Mouse (Mus musculus) frontal cortex, adult (tissue): Measurements from ENCODE around the gene Gpsm3.
"Not testable (repeated sequence)": the region's sequence is repeated elsewhere in the genome, so short reads cannot be mapped to it uniquely, and the experiment has no call there.

ENCODE experiments used
- ATAC-seq: cut with Nextera tagmentation; 2 replicates; pipeline ENCODE4 v1.9.2; 2017; ENCODE audit warnings: mild to moderate bottlenecking, moderate library complexity, mixed read lengths; ENCODE audit not compliant: low TSS enrichment

Gpsm3 gene

DNA sequence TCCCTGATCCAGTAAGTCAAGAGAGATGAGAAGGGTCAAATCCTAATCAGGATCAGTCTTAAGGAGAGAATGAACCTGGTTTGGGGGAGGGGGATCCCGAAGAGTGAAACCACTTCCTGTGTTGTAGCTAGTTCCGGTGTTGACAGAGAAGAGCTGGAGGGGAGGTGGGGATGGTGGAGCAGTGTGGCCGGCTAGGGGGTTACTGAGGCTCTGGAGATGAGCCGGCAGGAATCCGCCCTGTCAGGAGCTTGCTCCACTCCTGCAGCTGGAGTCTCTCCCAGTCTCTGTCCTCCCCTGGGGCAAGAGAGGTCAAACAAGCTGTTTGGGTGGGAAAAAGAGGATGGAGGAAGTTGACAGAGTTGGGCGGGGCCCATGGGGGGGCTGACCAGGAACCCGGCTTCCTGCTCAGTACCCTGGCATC lies at the start of gene Gpsm3:
Gpsm3 (plus strand) TSS at position 126 of the 421 bp plus-strand sequence.
- ATAC-seq = no peak

DNA sequence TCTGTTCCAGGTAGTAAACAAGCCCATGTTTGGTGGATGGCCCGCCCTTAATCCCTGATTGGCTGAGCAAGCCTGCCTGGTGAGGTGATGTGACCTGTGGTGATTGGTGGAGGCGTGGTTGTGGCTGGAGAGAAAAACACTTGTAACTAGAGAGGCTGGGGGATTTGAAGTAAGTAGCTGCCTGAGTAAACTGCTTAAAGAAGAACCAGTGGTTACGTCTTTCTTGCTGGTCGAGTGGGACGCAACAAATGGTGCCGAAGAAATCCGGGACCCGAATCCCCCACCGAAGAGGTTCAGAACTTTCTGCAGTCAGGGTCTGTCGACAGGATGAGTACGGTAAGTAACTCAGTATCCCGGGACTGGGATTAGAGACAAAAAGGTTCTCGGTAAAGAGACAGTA lies 46.0 kb upstream of the Gpsm3 start:
- not testable (repeated sequence) for ATAC-seq

DNA sequence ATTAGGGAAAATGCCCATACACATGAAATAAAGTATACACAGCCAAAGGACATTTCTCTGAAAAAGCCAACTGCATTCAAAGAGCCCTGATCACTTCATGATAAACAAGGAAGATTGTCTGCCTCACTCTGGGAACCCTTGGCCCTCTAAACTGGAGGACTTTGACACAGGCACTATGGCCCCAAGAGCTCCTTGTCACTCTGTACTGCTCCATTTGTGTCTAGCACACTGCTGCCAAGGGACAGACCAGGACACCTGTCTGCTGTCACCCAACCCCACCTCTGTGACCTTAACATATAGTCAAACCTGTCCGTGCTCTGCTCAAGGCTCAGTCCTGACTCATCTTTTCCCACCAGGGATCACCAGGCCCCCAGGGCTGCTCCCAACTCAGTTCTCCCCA lies 42.8 kb upstream of the Gpsm3 start:
- ATAC-seq = no peak

DNA sequence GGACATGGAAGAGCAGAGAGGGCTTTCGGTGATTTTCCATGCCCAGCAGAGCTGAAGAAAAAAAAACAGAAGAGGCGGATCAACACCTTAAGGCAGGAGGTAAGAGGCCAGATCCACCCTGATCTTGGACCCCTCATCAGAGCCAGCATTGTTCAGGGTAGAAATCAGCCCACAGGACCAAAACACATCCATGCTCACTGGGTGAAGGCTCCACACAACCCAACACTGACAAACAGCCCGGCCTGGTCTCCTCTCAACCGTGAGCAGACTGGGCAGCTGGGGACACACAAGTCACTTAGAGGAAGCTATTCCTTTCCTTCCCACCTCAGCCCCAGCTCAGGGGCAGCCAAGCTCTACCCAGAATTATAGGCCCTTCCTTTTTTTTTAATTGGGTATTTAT lies 42.0 kb upstream of the Gpsm3 start:
- no peak for ATAC-seq

DNA sequence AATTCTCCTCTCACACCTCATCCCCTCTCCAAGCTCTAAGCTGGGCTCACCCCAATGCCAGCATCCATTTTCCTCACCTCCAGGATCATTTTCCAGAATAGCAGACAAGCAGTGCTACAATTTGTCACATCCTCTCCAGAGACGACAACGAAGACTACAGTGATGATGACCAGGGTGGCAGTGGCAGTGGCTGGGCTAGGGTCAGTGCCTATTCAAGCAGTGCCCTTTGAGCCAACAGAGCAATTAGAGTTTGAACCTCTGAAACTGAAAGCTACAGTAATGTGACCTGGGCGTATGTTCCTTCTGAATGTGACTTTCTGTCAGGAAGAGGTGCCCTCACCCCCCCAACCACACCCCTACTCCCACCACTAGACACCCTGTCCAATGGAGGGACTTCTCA lies 40.5 kb upstream of the Gpsm3 start:
- ATAC-seq = no peak

DNA sequence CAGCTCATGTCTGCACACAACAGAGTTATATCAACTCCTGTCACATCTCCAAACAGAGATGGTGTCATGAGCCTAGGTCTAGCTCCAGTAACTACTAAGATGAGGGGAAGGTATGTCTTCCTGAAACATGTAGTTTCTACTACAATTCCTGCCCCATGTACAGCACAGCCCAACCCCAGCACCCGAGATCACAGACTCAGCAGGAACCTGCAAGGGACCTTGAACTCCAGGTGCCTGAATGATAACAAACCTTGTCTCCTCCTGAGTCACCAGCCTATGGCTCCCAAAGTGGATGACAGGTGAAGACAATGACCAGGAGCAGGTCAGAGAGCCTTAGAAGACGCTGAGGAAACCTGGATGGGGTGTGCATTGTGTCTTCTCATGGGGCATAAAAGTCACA lies 39.8 kb upstream of the Gpsm3 start:
- no peak for ATAC-seq

DNA sequence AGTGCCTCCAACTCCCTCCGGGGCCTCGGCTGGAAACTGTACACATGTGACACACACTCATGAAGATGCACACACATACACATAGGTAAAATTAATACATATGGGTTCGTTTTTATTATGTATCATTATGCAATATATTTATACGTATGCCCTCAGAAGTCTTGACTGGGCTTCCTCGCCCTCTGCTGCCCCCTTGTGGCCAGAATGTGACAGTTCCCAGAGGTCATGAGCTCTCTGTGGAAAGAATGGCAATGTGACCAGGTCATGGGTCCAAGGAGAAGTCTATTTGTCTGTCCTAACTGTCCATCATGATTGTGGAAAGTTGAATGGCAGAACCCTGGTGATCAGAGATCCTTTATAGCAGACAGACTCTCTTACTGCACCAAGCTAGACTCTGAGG lies 34.1 kb upstream of the Gpsm3 start:
- peak; percentile 55; the same call in 1 of the 2 replicates for ATAC-seq

DNA sequence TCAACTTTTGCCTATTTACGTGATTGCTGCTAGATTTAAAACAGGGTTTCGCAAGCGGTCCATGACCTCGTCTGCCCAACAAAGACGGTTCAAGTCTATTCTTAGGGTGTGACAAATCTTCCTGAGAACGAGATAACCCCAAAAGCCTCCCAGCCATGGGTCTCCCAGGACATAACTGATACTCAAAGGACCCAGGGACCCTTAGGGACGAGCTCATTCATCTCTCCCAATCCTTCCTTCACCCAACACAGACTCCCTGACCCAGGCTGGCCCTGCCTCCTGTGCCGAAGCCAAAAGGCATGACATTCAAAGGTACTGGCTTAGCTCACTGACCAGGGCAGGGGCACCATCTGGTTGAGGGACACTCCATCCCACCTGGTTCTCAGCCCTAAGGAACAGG lies 33.2 kb upstream of the Gpsm3 start:
- no peak for ATAC-seq

DNA sequence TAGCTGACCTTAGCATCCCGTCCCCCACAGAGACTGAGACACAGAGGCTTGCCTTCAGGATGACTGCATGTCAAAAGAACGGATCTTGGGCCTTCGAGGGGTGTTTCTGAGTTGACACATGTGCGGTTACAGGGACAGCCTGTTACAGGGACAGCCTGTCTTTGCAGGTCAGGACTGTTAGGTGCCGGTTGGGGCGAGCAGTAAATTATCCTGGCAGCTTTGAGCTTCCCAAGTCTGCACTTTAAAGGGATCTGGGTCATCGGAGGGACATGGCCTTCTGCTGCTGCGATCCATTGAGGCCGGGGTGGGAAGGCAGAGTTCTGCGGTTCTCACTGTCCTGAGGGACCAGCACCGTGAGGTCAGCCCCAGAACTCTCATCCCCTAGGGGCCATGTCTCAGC lies 32.2 kb upstream of the Gpsm3 start:
- no peak for ATAC-seq

DNA sequence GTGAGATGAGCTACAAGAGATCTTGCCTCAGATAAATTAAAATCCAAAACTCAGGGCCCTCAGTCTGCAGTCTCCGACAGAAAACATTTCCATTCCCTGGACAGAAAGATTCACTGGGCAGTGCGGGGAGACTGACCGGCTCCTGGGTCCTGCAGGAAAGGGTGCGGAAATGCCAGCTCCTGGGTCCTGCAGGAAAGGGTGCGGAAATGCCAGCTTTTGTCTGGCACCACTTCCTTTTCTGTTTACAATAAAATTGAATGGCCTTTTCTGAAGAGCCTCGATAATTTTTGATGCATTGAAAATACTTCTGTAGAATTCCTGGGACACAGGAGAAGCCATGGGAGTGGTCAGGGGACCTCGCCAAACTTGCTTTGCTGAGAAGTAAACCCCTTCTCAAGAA lies 30.5 kb upstream of the Gpsm3 start:
- ATAC-seq = no peak

DNA sequence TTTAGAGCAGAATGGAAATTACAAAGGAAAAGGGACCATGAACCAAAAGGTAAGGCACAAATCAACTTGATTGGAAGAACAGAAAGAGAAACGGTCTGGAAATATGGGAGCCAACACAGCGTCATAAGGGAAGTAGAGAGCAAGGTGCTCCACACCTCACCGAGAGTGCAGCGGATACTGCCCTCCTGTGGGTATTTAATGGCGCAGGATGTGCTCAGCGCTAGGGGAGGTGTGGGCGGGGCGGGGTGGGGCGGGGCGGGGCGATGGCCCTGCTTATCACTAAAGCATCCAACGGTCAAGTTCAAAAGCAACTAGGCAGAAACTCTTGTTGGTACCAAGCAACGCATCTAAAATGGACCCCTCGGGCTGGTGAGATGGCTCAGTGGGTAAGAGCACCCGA lies 29.7 kb upstream of the Gpsm3 start:
- no peak for ATAC-seq

DNA sequence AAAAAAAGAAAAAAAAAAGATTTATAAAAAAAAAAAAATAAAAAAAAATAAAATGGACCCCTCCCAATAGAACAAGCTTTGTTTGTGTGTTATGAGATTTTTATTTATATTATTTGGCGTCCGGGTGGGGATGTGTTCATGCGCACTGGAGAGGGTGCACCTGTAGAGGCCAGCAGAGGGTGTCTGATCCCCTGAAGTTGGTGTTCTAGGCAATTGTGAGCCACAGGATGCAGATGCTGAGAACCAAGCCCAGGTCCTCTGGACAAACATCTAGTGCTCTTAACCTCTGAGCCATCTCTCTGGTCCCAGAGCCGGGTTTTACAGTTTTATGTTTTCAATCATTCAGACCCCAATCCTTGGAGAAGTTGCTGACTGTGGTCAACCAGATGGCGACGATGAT lies 29.2 kb upstream of the Gpsm3 start:
- ATAC-seq = no peak

DNA sequence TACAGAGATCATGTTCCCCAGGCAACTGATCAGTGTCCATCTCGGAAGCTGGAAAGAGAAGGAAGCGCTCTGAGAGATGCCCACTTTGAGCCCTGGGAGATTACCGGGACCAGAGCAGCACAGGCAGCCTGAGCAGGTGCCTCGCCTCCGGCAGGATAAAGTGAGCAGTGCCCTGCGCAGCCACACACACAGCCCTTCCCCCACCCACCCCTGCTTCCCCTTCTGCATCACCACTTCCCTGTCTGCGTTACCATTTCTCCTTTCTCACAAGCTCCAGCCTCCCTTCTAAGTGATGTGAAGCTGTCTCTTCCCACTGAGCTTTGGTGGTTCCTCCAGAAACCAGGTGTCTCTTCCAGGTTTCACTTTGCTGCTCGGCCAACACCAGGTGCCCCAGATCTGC lies 28.4 kb upstream of the Gpsm3 start:
- ATAC-seq = no peak

DNA sequence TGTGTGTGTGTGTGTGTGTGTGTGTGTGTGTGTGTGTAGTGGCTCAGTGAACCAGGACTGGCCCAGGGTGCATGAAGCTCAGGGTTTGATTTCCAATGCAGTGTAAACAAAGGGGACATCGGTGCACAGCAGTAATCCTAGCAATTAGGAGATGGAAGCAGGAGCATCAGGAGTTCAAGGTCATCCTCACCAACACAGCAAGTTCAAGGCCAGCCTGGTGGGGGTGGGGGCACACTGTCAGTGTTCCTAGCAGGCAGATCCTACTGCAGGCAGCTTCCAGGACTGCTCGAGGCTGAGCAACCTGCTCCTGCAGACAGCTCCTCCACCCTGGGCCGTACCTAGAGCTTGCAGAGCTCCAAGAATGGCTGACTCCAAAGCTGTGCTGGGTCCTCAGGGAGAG lies 27.0 kb upstream of the Gpsm3 start:
- no peak for ATAC-seq

DNA sequence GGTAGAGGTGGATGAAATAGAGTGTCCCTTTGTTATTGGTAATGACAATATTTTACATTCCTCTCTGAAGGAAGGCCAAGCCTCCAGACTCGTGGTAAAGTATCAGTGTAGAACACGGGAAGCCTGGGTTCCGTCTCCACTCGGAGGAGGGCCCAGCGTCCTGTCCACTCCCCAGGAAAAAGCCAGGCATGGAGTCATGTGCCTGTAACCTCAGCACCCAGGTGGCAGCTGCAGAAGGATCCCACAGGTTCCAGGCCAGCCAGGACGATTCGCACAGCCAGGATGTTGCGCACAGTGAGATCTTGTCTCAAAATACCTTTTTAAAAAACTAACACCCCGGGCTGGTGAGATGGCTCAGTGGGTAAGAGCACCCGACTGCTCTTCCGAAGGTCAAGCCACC lies 26.3 kb upstream of the Gpsm3 start:
- no peak for ATAC-seq

DNA sequence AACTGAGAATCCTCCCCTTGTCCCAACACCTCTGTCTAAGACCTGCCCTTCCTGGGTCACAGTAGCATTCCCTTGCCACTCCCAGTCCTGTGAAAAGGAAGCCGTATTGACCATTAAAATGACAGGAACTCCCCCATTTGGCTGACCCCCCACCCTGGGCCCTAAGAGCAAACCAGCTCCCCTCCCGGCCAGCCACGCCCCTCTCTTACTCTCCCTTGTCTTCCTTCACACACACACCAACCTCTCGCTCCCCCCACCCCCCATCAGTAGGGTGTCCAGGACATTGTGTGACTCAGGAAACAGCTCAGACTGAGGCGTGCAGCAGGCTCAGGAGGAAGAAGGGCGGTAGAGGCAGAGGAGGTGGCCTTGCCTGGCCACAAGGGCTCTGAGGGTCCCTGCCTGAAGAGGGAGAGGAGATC lies 25.6 kb upstream of the Gpsm3 start, which contains the start of gene Notch4:
Notch4 (plus strand) TSS at position 266 of the 419 bp plus-strand sequence.
- no peak for ATAC-seq

DNA sequence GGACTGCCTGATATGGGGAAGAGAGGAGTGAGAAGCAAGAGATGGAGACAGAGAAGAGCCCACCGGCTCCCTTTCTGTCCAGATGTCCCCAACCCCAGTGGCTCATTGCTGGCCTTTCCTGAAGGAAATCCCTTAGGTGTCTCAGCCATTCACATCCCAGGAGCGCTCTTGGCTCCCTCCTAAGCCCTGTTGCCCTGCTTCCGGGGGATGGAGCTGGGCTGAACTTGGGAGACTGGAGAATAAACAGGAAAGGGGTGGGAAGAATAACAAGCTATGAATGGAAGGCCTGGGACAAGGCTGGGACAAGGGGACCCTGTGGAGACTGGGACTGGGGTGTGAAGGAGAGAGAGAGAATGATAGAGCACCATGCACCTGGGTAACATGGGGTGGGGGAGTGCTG lies 24.8 kb upstream of the Gpsm3 start:
- no peak for ATAC-seq

DNA sequence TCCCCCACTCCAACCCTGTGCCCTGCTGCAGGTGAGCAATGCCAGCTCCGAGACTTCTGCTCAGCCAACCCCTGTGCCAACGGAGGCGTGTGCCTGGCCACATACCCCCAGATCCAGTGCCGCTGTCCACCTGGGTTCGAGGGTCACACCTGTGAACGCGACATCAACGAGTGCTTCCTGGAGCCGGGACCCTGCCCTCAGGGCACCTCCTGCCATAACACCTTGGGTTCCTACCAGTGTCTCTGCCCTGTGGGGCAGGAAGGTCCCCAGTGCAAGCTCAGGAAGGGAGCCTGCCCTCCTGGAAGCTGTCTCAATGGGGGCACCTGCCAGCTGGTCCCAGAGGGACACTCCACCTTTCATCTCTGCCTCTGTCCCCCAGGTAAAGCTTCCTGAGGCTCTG lies 22.3 kb upstream of the Gpsm3 start:
- ATAC-seq = no peak

DNA sequence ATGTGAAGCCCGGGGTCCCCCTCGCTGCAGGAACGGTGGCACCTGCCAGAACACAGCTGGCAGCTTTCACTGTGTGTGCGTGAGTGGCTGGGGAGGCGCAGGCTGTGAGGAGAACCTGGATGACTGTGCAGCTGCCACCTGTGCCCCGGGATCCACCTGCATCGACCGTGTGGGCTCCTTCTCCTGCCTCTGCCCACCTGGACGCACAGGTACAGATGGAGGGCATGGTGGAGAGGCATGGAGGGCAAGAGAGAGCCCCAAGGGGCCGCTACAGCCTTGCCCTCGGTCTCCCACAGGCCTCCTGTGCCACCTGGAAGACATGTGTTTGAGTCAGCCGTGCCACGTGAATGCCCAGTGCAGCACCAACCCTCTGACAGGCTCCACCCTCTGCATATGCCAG lies 21.2 kb upstream of the Gpsm3 start:
- no peak for ATAC-seq

DNA sequence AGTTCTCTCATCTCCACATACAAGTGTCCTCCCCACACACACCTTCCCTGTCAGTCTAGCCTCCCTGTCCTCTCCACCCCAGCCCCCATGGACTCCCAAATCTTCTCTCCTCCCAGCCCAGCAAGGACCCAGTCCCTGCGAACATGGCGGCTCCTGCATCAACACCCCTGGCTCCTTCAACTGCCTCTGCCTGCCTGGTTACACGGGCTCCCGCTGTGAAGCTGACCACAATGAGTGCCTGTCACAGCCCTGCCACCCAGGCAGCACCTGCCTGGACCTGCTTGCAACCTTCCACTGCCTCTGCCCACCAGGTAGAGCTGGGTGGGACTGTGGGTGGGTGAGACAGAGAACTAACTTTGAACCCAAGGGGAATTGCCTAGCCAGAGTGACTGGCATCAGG lies 19.7 kb upstream of the Gpsm3 start:
- ATAC-seq = no peak

DNA sequence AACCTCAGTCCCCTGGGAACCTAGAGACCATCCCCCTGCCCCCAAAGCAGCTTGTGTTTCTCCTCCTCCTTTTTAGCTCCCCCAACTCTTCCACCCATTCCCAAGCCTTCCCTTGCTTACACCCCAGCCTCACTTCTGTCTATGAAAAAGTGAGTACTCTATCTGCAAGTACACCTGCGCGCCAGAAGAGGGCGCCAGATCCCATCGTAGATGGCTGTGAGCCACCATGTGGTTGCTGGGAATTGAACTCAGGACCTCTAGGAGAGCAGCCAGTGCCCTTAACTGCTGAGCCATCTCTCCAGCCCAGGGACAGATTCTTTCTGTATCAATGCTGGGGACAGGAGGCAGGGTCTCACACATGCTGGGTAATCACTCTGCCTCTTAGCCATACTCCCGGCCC lies 17.7 kb upstream of the Gpsm3 start:
- ATAC-seq = no peak

DNA sequence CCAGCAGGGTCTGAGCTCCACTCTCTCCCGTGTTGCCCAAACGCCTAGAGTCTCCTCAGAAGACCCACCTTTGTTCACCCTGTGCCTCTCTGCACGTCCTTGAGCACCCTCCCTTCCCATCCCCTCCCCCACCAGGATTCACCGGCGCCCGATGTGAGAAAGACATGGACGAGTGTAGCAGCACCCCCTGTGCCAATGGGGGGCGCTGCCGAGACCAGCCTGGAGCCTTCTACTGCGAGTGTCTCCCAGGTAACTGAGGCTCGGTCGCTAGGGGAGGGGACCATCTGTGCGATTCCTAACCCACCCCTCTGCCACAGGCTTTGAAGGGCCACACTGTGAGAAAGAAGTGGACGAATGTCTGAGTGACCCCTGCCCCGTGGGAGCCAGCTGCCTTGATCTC lies 17.2 kb upstream of the Gpsm3 start:
- ATAC-seq = no peak

DNA sequence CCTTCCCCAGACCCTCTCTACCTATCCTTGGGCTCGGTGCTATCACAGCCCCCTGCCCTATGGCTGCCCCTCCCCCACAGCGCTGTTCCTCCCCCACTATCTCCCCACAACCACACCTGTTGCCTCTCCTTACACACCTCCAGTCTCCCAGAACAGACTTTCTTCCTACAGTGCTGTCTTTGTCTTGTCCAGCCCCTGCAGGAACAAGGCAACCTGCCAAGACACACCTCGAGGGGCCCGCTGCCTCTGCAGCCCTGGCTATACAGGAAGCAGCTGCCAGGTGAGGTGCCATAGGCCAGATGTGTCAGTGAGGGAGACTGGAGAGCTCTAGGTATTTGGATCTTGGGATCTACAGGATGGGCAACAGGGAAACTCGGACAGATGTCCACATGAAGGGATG lies 13.0 kb upstream of the Gpsm3 start:
- ATAC-seq = no peak

DNA sequence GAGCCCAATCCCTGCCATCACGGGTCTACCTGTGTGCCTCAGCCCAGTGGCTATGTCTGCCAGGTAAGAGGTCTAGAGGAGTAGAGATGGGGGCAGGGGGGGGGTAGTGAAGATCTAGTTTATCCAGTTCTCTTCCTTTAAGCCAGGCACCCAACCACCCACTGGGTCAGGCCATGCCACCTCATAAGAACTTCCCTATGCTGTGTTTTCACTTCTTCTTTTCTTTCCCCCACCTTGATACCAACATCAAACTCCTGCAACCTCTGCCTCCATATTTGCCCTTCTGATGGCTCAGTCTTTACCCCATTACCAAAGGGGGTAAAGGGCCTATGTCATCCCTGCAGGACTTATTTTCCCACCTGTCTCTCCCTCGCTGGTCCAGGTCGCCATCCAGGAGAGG lies 11.5 kb upstream of the Gpsm3 start:
- ATAC-seq = no peak

DNA sequence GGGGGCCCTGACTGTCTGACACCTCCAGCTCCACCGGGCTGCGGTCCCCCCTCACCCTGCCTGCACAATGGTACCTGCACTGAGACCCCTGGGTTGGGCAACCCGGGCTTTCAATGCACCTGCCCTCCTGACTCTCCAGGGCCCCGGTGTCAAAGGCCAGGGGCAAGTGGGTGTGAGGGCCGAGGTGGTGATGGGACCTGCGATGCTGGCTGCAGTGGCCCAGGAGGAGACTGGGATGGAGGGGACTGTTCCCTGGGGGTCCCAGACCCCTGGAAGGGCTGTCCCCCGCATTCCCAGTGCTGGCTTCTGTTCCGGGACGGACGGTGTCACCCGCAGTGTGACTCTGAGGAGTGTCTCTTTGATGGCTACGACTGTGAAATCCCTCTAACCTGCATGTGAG lies 7.1 kb upstream of the Gpsm3 start:
- ATAC-seq = no peak
